Mouse (Mus musculus) CD4-positive, CD25-positive, alpha-beta regulatory T cell, adult 2 months (primary cell): ENCODE data around the gene Bicc1.

ENCODE experiments used
- DNase-seq: peaks from one replicate; pipeline ENCODE4 v3.0.0-alpha.2; 2012; ENCODE audit warnings: low read depth, low spot score

Gene Bicc1

GRCm38 (mm10) chr10:71158940-71159675 is 392 bp downstream of the Bicc1 start:
- no peak for DNase-seq

- no peak for DNase-seq
Measured at GRCm38 (mm10) chr10:71156569-71156968, 2.9 kb downstream of the Bicc1 start.

- DNase-seq = no peak
Measured at GRCm38 (mm10) chr10:71153610-71154009, 5.9 kb downstream of the Bicc1 start.

- no peak for DNase-seq
Measured at GRCm38 (mm10) chr10:71153138-71153537, 6.4 kb downstream of the Bicc1 start.

DNA sequence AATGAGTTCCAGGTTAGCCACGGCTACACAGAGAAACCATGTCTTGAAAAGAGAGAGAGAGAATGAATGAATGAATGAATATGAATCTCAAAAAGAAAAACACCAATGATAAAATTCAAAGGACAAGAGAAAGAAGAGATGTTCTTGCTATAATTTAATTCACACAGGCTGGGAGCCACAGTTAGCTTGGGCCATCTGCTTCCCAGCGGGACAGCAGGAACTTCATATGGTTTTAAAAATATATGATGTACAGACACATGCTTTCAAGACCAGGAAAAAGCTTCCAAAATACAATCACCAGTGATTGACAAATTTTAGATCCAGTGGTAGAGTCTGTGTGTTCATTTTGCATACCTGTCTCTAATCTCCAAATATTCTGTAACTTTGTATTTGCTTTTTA is 9.0 kb downstream of the Bicc1 start:
- no peak for DNase-seq

DNA sequence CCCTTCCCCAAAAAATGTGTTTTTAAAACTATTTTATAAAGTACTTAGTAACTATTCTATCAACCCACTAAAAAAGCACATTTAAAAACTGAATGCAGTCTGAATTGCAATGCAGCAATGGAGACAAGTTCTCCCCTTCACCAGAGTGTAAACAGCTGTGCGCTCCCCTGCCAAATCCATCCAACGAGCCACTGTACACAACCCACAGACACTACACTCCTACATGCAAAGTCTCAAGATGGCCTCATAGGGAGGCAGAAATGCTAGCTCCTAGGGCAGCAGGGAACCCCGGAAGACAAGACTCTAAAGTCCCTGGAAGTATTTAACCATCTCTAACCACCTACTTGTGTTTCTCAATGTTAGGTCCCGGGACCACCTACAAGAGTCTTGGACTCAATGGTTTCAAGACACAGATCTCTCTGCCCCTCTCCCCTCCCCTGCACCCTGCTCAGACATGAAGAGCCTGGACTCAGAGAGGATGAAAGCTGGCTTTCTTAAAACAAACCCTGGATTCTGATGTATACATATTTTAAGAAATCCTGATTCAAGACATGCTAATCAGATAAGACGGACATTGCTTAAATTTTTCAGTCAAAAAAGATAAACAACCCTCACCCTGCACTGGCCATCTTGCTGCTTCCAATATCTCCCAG is 10.4 kb downstream of the Bicc1 start:
- no peak for DNase-seq

GRCm38 (mm10) chr10:71148226-71148625 is 11.3 kb downstream of the Bicc1 start:
- no peak for DNase-seq

DNA sequence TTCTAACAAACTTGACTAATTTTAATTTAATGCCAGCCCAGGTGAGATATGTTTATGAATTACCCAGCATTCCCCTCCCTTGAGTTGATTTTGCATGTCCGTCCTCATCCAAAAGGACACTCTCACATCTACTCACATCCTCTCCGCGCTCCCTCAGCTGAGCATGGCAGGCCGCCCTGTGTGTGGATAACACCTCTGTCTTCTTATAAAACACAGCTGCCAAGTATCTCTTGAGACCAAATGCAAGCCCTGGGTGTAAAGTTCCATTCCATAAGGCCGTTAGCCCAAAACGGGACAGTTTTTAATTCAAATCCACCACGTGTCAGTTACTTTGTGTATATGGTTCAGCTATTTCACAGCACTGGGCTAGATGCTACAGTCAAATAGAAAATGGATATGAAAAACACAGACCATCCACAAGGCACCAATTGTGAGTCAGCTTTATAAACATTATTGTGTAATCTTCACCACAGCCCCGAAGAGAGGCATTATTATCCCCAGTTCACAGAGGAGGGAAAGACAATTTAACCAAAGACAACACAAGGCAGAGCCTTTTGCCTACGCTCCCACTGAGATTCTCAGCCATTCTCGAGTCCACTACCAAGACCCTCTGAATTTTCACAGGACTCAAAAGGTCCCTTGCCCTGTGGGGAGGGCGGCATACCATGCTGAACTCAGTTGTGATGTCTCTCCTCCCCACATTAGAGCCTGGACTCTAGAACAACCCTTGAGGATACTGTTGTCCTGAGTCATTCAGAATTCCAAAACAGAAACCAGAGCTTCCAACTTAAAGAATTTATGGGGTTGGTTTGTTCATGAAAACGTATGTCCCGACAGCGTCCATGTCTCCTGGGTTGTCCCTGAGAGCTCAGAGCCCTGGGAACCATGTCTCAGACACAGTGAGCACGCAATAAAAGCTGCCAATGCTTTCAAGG is 12.6 kb downstream of the Bicc1 start:
- no peak for DNase-seq

GRCm38 (mm10) chr10:71145801-71146200 is 13.7 kb downstream of the Bicc1 start:
- DNase-seq = no peak

GRCm38 (mm10) chr10:71144191-71144590 is 15.3 kb downstream of the Bicc1 start:
- no peak for DNase-seq

- DNase-seq = no peak
Measured at GRCm38 (mm10) chr10:71142568-71142967, 16.9 kb downstream of the Bicc1 start.

DNA sequence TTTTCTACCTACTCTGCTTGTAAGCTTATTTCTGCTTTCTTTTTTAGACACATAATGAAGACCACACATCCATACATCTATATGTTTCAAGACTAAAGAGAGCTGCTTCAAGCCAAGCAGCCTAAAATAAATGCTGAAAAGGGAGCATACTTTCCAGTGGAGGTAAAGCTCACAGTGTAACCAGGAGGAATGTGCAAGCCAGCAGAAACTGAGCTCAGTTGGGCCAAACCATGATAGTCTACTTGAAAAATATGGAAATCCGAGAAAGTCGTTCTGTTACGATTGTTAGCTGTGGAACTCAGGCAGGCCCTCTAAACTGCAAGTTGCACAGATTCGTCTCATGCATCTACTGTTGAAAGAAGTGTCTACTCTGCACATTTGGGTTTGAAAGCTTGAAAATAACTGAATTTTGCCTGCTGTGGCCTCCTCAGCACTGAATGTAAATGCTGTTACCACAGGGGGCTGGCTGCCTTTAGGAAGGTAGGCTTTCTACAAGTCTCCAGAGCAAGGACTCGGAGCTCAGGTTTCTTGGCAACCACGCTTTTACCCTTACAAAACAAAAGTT is 19.1 kb downstream of the Bicc1 start:
- DNase-seq = no peak

DNA sequence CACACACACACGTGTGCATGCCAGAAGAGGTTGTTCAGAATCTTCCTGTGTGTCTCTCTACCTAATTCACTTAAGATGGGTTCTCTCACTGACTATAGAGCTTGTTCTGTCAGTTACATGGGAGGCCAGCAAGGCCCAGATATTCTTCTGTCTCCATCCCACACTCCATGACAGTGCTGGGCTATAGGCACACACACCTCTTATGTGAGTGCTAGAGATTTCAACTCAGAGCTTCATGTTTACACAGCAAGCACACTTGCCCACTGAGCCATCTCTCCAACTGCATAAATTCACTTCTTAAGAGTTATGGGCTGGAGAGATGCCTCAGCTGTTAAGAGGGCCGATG is 20.7 kb downstream of the Bicc1 start:
- DNase-seq = no peak

DNA sequence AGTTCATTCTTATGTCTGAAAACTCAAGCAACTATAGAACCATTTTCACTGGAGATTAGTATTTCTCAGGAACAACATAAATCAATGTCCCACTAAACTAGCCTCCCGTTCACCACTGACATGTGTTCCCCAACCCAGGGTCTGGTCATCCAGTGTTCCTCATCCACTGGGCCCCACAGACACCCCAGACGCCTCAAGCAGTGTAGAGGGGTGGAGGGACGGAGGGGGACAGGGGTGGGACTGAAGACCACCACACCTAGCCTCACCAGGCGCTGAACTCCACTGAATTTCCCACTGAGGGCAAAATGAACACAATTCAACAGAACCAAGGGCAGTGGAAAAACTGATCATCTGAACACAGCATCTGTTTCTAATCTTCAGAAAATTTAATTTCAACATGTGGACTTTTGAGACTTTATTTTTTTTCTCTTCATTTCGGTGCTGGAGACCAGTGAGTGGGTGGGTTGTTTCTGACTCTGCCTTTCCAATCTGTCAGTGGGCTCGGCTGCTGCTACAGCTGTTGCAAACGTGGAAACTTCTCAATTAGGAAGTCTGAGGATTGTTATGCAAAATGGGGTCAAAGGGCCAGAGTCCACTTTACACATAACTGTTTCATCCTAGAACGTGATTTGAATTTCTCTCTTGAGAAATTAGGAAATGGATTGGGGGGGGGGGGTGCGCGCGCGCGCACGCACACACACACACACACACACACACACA is 21.2 kb downstream of the Bicc1 start:
- no peak for DNase-seq

GRCm38 (mm10) chr10:71137606-71138005 is 21.9 kb downstream of the Bicc1 start:
- no peak for DNase-seq

GRCm38 (mm10) chr10:71131333-71131732 is 28.2 kb downstream of the Bicc1 start:
- DNase-seq = no peak

GRCm38 (mm10) chr10:71130261-71130660 is 29.2 kb downstream of the Bicc1 start:
- DNase-seq = no peak

DNA sequence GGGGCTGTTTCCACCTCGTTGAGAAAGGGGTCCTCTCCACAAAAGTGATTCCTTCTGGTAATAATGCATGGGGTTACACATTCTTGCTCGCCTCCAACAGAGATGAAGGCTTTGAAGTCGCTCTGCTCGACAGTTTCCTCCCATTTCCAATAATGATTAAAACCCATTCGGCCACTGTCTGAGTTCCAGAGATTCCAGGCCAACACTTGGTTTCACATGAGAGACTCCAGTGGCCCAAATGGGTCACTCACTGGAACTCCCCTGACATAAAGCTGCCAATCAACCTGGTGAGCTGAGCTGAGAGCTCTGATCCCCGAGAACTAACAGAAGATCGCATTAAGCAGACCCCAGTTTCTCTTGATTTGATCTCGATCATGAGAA is 31.6 kb downstream of the Bicc1 start:
- DNase-seq = no peak

GRCm38 (mm10) chr10:71127278-71127950 is 32.1 kb downstream of the Bicc1 start:
- no peak for DNase-seq

DNA sequence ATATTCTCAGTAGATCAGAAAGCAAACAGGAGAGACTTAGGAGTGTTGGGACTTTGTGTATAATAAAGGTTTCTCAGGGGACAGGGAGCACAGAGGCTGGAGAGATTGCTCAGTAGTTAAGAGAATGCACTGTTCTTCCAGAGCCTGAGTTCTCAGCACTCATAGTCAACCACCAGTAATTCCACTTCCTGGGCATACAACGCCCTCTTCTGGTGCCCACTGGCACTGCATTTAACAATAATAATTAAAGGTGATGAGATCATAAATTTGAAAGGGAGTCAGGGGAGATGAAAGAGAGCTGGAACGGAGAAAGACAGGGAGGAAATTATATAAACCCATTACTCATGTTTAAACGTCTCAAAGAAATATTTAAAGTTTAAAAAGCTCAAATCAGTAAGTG is 35.5 kb downstream of the Bicc1 start:
- DNase-seq = no peak

DNA sequence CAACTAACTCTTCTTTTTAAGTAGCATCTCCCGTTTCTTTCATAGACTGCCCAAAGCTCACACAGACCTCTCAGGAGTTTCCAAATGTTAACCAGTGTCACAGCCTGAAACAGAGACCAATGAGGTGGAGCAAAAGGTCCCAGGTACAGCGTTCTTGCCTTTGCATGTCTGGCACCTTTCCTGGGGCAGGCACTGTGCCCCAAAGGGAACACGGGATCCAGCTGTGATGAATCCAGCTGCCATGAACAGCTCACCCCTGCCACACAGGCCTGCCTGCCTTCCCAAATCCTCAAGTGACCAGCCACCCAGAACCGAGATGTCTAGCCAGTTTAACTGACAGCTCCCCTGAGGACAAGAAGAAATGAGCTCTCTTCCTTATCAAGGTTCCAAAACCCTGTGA is 36.1 kb downstream of the Bicc1 start:
- DNase-seq = no peak
